Mouse (Mus musculus): ENCODE results near the gene Snx25.

Gene Snx25

DNA sequence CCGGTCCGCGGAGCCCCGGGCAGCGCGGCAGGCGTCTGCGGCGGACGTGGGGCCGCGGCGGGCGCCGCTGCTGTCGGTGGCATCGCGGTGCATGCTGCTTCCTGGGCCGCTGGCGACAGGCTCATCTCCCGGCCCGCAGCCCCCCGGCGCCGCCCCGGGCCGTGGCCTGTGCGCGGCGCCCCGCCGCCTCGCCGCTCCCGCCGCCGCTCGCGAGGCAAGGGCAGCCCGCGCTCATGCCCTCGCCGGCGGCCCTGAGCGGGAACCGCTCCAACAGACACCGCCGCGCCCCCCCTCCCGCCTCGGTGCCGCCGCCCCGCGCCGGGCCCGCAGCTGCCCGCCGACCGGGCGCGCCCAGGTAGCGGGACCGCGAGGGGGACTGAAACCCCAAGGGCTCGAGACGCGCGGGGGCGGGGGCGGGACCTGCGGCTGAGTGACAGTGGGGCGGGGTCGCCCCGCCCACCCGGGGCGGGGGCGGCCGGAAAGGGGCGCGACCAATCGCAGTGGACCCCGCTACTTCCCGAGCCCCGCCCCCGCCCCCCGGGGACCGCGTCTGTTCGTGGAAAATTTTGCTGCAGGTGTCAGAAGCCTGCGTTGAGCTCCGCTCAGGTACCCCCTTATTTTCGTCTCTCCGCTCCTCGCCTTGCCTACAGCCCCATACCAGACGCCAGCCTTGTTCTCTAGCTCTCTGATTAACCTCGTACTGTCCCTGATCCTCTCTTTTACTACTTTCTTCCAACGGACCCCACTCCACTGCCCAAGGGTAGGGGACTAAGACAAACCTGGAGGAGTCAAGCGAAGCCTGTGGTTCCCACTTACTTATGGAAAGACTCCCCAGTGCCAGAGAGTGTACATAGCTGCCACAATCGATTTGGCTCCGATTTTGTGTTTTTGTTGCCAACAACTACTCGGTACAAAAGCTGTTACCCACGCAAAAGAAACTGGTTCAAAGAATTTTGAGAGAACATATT is at the start of gene Snx25:
TSS of gene Snx25 (minus strand) at position 96 of the 968 bp plus-strand sequence.
- DNase-seq (ENCODE audit: low spot score): peak; percentile 45

DNA sequence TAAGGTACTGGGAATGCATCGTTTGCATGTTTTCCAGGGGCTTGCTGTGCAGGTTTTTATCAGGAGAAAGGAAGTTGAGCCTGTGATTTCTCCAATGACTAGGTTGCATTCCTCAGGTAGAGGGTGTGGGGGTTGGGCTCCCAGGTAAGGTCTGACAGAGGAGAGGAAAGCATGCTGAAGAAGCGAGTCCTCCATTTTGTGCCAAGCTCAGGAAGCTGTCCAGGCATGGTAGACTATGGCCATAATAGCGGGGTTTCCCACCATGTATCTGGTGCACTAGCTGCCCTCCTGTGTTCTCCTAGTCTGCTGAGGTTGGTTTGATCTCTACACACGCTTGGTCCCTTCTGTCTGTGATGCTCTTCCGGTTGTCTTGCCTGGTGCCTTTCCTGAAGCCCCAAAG is 45.7 kb upstream of the Snx25 start:
- DNase-seq (ENCODE audit: low spot score): no peak

DNA sequence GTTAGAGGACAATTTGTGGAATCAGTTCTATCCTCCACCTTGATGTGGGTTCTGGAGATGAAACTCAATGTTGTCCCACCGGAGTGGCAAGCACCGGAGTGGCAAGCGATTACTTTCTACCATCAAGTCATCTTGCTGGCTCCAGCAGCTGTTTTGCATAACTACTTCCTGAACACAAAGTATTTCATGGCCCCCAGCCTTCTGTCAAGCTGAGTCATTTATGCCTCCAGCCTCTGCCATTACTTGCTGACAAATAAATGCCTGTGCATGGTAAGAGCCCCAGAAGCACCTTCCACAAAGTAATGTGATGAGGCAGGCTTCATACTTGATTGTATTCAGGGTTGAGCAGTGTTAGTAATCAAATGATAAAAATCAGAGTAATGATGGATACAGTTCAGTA is 44.9 kb upstream of the Snx25 start:
- DNase-seq (ENCODE audit: low spot score): no peak

DNA sequence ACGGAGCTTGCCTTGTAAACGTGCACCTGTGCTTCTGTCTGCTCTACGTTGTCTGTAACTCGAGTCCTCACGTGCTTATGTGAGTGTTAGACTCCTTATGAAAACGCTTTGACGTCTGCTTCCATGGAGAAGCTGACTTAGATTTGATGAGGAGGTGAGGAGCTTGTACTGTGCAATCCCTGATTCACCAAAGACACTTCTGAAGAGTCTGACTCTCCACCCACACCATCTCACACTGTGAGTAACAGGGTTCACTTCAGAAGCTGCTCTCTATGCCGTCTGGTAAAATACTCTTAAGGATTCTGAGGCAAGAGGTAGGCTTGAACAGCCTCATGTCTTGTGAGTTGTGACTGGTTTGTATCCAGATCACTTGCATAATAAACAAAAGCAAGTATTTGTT is 41.1 kb upstream of the Snx25 start:
- DNase-seq (ENCODE audit: low spot score): no peak

DNA sequence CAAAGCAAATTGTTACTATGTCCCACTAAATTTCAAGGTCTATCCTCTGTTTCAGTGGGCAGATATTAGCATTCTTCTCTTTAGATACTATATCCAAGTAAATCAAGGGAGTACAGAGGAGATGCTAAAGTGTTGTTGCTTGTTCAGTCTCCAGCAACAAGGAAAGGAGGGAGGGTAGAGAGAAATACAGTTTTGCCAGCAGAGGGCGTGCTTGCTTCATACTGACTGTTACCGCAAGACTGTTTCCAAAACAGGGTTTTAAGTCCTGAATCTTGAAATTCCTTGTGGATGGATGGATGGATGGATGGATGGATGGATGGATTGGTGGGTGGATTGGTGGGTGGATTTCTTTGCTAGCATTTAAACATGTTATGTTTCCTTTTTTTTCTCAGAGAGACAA is 33.4 kb upstream of the Snx25 start:
- DNase-seq (ENCODE audit: low spot score): no peak

DNA sequence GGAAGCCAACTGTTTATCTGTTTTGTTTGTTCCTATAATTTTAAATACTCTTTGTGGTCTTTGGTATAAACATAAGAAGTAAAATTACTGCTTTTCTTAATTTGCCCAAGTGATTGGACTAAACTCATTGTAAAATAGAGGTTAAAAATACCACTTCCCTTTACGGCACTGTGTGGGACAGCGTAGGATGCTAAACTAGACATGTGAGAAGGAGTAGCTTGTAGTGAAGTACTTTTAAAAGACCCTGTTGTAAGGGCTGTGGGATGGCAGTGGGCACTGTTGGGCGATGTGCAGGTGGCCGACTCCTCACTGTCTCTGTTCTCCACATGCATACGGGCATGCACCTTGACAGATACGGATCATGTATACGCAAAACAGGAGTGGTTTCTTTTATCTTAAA is 28.2 kb upstream of the Snx25 start:
- no peak for DNase-seq (ENCODE audit: low spot score)

DNA sequence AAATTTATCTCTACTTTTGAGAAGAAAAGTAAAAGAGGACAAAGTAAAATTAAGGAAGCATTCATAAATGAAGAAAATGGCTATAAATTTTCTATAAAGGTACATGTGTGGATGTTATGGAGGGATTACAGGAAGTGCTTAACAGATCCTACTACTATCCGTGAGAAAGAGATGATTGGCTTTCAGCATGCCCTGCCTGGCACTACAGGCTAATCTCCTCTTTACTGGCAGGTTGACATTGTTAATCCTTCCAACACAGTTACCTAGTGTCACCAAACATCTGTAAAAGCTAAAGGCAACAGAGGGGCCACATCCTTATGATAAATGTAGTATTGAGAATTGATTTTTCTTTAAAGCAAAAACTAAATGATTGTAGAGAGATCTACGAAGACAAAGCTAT is 21.7 kb upstream of the Snx25 start:
- DNase-seq (ENCODE audit: low spot score): no peak

DNA sequence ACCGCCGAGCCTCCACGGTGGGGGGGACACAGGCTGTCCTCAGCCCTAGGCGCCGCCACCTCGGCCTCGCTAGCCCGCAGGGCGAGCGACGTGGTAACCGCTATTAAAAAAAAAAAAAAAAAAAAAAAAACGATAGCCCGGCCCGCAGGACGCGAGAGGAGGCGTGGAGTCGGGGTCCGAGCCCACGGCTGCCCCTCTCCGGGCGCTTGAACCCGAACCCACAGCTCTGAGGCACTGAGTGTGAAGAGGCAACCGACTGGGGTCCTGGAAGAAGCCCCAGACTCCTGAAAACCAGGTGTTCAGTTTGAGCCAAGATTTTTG is 11.9 kb upstream of the Snx25 start:
- DNase-seq (ENCODE audit: low spot score): no peak

DNA sequence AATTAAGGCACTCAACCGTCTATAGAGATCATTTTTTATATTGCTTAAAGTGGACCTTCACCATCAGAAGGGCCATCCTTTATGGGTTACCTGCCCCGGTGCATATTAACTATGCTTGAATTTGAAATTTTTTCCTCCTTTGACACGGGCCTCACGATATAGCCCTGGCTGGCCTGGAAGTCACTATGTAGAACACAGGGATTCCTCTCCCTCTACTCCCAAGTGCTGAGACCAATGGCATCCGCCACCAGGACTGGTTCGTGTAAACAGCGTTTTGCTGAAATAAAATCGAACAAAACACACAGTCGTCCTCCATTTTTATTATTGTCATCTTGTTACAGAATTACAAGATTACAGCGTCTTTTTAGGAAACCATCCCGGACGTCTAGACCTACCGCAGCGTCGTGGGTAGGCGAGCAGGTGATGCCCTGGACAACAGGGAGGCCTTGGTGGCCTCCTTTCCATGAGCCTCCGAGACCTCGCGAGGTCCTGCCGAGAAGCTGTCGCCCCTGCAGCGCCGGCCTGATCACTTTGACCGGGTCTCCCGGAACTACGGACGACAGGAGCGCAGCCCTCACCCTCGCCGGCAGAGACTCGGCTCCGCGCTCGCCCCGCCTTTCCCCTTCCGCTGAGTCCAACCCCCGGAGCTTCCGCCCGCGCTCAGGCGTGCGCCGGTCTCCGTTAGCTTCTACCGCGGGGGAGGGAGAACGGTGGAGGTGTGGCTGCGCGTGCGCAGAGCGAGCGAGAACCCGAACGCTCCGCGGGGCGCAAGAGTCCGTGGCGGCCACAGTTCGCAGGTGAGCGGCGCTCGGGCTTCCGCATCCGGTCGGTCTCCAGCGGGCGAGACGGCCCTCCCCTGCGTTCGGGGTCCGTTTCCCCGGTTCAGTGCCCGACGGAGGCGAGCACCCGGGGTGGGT is 11.3 kb upstream of the Snx25 start:
- peak; percentile 93 for DNase-seq (ENCODE audit: low spot score)

DNA sequence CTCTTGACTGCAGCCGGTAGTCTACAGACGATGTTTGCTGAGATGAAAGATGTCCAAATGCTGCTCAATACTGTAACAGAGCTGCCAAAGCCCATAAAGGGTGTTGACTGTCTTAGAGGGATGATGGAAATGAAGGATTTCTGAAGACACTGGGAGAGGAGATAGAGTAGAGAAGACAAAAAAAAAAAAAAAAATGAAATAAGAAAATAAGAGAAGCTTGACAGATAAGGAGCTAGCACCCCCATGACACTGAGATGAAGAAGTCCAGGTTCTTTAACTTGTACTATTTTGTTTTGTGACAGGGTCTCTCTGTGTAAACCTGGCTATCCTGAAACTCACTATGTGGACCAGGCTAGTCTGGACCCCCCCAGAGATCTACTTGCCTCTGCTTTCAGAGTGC is 1.1 kb upstream of the Snx25 start:
- DNase-seq (ENCODE audit: low spot score): no peak

DNA sequence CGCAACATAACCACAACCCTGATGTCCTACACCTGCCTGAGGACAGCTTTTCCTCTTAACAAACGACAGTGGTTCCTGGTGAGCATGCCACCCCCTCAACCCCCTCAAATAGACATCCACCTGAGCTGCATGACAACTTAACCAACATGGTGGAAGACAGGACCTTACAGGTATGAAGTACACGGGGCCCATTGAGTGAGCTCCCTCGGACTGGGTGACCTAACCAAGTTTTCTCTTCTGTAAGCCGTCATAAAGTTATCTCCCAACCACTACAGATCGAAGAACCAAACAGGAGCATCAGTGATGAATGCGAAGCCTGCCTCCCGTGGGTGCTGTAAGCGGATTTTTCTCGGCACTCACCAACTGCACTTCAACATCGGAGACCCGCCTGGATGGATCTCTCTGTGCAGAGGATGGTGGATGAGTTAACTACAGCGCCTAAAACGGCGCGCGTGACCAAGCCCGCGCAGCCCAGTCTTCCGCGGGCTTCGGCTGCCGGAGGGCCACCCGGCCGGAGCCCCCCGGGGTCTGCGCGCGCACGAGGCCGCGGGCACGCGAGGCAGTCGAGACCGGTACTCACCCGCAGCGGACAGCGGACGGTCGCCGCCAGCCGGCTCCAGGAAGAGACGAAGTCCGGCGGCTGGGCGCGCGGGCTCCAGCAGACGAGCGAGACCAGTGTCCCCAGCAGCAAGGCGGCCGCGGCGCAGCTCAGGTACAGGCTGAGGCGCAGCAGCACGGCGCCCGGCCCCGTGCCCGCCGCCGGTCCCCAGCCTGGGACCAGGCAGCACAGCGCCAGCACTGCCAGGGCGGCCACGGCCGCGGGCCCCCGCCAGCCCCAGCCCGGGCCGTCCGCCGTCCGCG is 527 bp downstream of the Snx25 start, which contains the start of gene Cfap97:
TSS of gene Cfap97 (plus strand) at position 570 of the 861 bp plus-strand sequence.
- peak; percentile 21 for DNase-seq (ENCODE audit: low spot score)

DNA sequence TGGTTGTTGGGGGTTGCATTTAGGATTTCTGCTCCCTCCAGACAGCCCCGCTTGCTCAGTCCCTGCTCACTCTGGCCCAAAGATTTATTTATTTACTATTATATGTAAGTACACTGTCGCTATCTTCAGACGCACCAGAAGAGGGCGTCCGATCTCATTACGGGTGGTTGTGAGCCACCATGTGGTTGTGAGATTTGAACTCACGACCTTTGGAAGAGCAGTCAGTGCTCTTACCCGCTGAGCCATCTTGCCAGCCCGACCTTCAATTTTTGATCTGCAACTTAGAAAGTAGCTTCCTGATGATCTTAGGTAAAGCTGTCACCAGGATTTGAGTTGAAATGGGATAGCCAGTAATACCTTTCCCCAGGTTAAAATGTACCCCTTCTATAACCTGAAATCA is 2.2 kb downstream of the Snx25 start:
- DNase-seq (ENCODE audit: low spot score): no peak

DNA sequence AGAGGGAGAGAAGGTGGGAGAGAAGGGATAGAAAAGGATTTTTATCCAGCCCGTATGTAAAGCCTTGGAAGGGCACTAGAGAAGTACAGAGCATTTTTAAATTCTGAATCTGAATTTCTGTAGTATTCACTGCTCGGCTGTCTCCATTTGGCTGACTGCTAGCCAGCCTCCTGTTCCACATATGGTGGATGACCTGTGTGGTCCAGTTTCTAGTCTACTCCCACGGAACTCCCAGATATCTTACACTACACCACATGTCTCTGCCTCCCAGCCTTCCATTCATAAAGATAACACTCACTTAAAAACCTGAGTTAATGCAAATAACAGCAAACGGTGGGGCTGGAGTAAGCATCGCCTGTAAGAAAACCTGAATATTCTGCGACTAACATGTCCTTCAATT is 2.7 kb downstream of the Snx25 start:
- DNase-seq (ENCODE audit: low spot score): no peak

DNA sequence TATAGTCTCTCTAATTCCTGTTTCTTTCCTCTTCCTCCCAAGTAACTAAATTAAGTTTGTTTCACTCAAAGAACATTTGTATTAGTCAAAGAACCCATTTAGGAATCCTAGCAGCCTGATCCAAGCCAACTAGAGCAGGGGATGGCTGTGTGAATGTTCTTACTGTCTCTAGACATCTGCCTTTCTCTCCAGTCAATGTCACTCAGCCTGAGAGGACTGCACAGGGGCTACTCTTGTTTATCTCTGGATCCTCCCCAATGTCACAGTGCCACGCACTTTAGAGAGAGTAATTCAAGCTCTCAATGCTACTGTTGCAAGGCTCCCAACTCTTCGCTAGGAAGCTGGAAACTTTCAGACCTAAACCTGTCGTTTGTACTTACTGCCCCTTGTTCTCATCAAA is 5.8 kb downstream of the Snx25 start:
- DNase-seq (ENCODE audit: low spot score): no peak

DNA sequence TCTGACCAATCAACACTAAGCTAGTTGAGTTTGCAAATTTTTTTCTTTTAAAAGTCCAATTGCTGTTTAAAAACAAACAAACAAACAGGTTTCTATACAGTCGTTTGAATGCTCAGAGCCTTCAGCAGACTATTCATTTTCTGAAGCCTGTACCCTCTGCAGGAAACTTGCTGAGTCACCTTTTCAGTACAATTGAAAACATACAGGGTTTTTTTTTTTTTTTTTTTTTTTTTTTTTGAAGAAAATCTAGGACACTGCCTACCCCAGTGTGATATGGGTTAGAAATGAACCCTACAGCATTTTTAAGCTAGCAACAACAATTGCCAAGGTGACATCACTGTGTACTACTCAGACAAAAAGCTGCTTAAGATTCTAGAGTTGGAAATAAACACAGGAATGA is 8.0 kb downstream of the Snx25 start:
- DNase-seq (ENCODE audit: low spot score): no peak

DNA sequence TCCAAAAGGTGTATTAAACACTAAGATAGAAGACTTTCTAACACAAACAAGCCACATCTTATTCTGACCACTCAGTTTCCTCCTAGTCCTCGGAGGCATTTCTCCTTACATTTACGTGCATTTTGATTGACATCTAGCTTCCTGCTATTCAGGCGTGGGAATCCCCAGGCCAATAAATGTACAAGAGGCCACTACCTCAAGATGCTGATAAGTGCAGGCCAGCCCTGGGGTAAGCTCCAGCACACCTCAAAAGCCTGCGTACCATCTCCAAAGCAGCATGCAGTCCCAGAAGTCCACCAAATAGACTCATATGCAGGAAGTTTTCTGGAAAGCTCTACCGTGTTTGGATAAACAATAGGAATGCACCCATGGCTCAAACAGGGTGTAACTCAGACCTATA is 8.5 kb downstream of the Snx25 start:
- DNase-seq (ENCODE audit: low spot score): no peak

DNA sequence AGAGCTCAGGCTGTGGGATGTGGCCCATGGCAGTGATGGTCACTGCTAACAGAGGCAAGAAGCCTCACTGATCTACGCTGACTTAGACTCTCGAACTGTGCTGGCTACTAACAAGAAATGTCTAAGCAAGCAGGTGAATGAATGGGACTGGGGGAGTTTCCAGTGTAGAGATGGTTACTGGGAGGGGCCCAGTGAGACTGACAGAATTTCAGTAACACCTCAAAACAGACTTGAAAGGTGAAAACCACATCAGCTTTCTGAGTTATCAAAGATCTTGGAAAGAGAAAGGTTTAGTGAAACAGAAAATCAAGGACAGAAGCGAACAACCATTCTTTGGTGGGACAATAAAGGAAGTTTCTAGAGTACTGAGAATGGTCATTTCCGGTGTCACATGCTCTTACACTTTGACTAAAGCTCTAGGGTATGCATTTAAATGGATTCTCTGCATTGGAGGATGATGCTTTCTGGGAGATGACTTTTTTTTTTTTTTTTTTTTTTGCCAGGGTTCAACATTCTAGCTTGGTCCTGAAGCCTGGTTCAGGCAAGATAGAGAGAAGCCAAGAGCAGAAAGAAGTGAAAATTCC is 9.4 kb downstream of the Snx25 start:
- DNase-seq (ENCODE audit: low spot score): no peak

DNA sequence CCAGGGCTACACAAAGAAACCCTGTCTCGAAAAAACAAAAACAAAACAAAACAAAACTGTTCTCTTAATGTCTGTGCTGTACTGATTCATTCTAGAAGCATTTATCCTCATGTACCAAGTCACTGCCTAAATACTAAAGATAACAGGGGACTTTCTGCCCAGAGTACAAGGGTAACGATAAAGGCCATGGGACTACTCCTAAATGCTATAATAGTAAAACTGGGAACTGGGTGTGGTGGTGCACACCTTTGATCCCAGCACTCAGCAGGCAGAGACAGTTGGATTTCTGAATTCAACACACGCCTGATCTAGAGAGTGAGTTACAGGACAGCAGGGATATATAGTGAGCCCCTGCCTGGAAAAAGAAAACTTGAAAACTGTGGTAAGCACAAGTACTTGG is 10.3 kb downstream of the Snx25 start:
- no peak for DNase-seq (ENCODE audit: low spot score)

DNA sequence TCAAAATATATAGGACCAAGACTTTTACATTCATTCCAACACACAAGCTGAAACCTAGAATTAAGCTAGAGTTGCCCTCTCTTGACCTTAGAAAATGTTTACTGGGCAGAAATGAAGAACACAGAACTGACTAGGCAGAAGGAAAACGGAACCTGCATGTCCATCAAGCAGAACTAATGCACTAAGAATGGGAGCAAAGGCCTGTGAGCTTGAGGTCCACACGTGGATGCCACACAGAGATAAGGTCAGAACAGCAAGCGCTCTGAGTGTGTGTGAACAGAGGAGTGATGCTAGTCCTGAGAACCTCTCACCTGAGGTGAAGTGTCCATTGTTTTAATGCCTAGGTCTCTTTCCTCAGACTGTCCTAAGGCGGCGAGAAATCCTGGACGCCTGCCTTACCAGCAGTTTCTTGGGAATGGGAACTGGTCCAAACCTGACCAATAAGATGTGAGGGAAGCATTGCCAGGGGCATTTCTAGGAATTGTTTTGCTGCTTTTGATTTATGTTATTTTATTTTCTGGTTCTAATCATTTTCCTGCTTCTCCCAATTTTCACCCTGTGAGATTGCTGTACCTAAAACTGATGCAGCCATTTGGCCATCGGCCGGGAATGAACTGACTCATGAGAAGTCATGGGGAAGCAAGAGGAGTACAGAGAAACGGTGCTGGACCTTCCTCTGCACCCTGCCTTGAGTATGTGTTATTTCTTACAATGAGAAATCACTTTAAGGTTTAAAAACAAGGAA is 11.4 kb downstream of the Snx25 start:
- DNase-seq (ENCODE audit: low spot score): no peak

DNA sequence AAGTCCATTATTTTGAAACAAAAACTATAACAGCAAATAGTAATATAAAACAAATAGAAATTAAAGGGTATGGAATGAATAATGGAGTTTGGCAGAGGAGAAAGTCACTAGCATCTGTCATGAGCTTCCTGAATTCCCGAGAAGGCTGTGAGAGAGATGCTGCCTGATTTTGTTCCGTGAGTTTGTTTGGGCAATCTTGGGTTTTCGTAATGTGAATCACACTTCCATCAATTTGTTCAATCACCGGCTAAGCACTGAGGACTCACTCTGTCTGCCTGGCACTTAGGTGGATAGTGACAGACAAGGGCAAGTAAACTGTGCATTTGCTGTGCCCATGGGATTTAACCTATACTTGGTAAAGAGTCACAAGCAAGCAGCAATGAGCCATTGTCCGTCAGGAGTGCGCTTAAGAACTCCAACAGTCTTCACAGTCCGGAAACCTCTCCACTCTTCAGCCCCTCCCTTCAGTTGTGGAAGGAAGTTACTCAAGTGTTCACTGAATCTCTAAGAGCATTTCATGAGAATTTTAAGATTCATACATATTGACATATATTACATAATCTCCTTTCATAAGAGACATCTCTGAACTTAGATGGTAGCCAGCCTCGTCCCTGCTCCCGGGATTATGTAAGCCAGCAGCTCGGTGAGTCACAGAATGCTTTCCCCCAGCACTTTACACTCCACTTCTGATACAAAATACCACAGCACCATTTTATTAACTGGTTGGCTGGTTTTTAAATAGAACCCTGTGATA is 13.9 kb downstream of the Snx25 start:
- no peak for DNase-seq (ENCODE audit: low spot score)

Data from ovary, postnatal 10 days (tissue).